Mouse (Mus musculus): ENCODE results near the gene Plekhg1.

DNA sequence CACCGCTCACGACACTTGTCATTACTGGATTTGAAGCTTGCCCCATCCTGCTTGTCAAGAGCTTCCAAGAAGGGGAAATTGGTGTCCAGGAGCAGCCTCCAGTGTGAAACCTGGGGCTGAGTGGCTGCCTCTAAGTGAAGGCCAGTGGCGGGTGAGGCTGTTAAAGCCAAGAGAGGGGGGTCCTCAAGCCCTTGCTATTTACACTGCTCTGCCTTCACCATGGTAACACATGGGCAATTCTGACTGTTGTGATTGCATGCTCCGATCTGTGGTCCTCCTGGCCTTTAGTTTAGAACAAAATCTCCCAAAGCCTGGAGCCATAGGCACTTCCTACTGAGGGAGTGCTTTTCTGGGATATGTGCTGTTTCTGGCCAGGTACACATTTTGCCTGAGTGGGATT is 118.3 kb downstream of the Plekhg1 start:
- TF ChIP-seq EP300 (optimal IDR thresholded peaks at IDR 0.05) (no peak), CTCF (IDR thresholded peaks at IDR 0.05; ENCODE audit: low read depth) (no peak)
